Mouse (Mus musculus) testis, adult 2 months (tissue): ENCODE results near the gene Hoxa2. TPM values are rescaled to one million over a fixed set of nuclear protein-coding genes. Genes with fewer than 3 reads are reported as not detected.

Experiments used
- H3K27ac ChIP-seq: fragments of 200-500 bp; 2 replicates; pipeline ENCODE4 v1.5.1; 2012; ENCODE audit warnings: low read depth, low read length; ENCODE audit not compliant: control insufficient read depth, insufficient read depth
- H3K27me3 ChIP-seq: fragments of 200-500 bp; 2 replicates; pipeline ENCODE4 v1.6.1; 2012; ENCODE audit warnings: mild to moderate bottlenecking, low read length, moderate library complexity; ENCODE audit not compliant: control insufficient read depth, insufficient read depth
- H3K36me3 ChIP-seq: fragments of 200-500 bp; 2 replicates; pipeline ENCODE4 v1.6.1; 2012; ENCODE audit warnings: mild to moderate bottlenecking, low read length; ENCODE audit not compliant: control insufficient read depth, insufficient read depth
- H3K4me1 ChIP-seq: fragments of 200-500 bp; 2 replicates; pipeline ENCODE4 v1.6.1; 2012; ENCODE audit warnings: low read length; ENCODE audit not compliant: control insufficient read depth, insufficient read depth
- H3K4me3 ChIP-seq: fragments of 200-500 bp; 2 replicates; pipeline ENCODE4 v1.5.1; 2012; ENCODE audit warnings: low read depth, mild to moderate bottlenecking, low read length, moderate library complexity, mixed read lengths; ENCODE audit not compliant: control insufficient read depth
- CTCF ChIP-seq: fragments of 200-500 bp; IDR thresholded peaks from 2 replicates; pipeline ENCODE4 v1.5.1; 2012; ENCODE audit warnings: low read depth, mild to moderate bottlenecking, inconsistent platforms, low read length, moderate library complexity; ENCODE audit not compliant: control insufficient read depth, insufficient read depth, insufficient replicate concordance
- POLR2A ChIP-seq: fragments of 200-500 bp; IDR thresholded peaks from 2 replicates; pipeline ENCODE4 v1.6.1; 2012; ENCODE audit warnings: low read depth, mild to moderate bottlenecking, inconsistent platforms, low read length, moderate library complexity; ENCODE audit not compliant: control insufficient read depth
- polyA plus RNA-seq: library from polyadenylated mRNA; depleted of rRNA; stranded (reverse); fragments of >200 nt; gene quantifications from 2 replicates; pipeline ENCODE4 v1.2.3, GENCODE M21; 2012

The Hoxa2 gene
- polyA plus RNA-seq, 1 experiment, result 0.07 TPM

DNA sequence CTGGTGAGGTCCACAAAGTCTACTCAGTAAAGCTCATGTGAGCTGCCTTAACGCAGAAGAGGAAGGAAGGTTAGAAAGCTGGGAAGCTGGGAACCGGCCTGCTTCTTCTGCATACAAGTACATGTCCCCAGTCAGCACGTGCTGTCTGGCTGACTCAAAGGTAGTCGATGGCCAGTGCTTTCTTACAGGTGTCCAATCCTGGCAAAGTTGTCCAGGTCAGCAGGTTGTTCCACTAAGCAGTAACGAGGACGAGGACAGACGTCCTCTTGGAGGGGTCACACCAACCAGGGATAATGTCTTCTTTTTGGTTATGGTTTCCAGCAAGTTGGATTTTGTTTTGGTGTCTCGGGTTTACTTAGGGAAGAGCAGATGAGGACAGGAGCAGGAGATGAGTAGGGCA lies 25.3 kb upstream of the Hoxa2 start:
- no peak for TF ChIP-seq POLR2A
- no peak for TF ChIP-seq CTCF
- H3K4me3 ChIP-seq, result no peak overlapping the region; the same call in 1 of the 2 replicates
- no peaks in the 10 kb centered on the region for H3K36me3 ChIP-seq
- H3K27ac ChIP-seq, result peak overlapping the region; percentile 58
- no peaks in the 10 kb centered on the region for H3K27me3 ChIP-seq
- peaks cover 13% of the 10 kb centered on the region for H3K4me1 ChIP-seq

DNA sequence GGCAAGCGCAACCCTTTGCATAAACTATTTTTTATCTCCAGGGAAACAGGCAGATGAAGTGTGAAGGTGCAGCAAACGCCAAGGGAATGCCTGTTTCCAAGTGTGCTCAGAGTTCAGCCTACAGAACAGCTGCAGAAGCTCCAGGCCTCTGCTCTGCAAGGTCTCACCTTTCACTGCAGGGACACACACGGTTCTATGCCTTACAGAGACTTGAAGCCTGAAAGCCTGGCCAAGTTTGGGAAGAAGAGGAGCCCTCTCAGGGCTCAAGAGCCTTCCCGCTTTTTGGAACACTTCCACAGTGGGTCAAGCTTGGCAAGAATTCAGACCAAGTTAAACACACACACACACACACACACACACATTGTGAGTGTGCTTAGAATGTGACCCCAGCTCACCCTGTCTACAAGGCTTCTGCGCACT lies 24.6 kb upstream of the Hoxa2 start:
- Histone ChIP-seq H3K27ac (no peak overlapping the region), H3K27me3 (no peaks in the 10 kb centered on the region)

DNA sequence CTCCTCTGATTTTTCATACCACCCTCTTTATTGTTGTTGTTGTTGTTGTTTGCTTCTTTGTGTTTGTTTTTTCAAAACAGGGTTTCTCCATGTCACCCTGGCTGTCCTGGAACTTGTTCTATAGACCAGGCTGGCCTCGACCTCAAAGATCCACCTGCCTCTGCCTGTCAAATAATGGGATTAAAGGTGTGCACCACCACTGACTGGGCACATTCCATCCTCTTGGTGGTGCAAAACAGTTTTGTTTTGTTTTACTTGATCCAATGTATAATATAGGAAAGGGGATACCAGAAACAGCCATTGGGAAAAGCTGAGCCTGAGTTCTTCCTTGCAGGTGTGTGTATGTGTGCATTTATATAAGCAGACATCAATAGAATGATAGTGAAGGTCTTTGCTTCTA lies 21.9 kb upstream of the Hoxa2 start:
- Histone ChIP-seq H3K36me3 (no peaks in the 10 kb centered on the region), H3K4me3 (no peak overlapping the region), H3K27me3 (no peaks in the 10 kb centered on the region), H3K4me1 (peaks cover 6% of the 10 kb centered on the region), H3K27ac (no peak overlapping the region)
- no peak for TF ChIP-seq POLR2A
- TF ChIP-seq CTCF, result no peak

More for the DNA sequence above, 24.6 kb upstream of the Hoxa2 start:
- no peak for TF ChIP-seq CTCF
- TF ChIP-seq POLR2A, result no peak
- no peak overlapping the region for H3K4me3 ChIP-seq
- H3K36me3 ChIP-seq, result no peaks in the 10 kb centered on the region
- peaks cover 13% of the 10 kb centered on the region for H3K4me1 ChIP-seq

DNA sequence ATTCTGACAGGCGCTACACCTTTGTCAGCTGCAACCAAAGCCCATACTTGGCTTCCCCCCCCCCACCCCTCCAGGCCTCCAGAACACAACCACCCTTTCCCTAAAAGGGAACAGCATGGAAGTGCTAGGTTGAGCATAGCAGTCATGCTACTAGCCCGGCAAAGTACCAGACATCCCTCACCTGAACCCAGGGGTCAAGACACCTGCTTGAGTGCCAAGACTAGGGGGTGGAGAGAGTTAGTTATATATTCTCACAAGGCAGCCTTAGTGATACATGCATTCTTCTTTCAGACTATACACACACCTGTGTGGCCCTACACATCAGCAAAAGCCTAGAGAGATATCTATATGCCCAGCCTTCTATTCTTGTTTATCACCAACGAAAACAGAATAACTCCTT lies 21.2 kb upstream of the Hoxa2 start:
- Histone ChIP-seq H3K27ac (no peak overlapping the region), H3K36me3 (no peaks in the 10 kb centered on the region), H3K4me1 (peaks cover 6% of the 10 kb centered on the region), H3K4me3 (no peak overlapping the region), H3K27me3 (no peaks in the 10 kb centered on the region)
- no peak for TF ChIP-seq POLR2A
- TF ChIP-seq CTCF, result no peak

DNA sequence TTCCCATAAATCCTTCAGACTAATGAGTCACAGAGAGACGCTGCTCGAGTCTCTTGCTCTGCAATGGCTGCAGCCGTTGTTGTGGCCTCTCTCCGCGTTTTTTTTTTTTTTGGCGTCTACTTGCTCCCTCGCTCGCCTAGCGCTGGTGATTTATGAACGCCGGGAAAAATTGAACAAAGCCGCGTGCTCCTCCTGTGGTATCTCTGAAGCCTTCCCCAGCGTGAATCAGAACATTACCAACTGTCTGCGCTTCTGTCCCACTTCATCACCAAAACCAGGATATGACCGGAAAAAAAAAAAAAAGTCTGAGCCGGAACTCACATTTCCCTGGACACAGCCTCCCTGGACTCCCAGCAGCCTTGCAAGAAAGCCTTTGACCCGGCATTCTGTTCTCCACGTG lies 20.6 kb upstream of the Hoxa2 start:
- Histone ChIP-seq H3K27me3 (no peaks in the 10 kb centered on the region), H3K4me1 (peaks cover 3% of the 10 kb centered on the region; the same call in 1 of the 2 replicates), H3K36me3 (no peaks in the 10 kb centered on the region)

DNA sequence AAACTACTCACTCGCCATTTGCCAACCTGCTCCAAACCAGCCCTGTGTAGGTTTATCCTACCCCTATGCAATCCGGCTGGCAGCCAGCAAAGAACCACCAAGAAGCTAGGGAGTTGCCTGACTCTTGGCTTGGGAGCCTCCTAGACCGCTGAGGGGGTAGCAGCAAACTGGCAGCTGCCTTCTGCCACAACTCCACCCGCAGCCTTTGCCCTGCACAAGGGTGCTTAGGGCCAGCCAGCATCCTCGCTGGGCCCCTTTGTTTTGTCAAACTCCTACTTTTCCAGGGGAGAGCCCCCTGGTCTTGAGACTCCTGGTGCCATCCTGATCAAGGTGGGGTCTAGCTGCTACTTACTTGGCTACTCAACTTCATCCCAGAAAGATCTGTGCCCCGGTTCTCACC lies 20.0 kb upstream of the Hoxa2 start:
- TF ChIP-seq CTCF, result no peak
- TF ChIP-seq POLR2A, result no peak
- H3K27me3 ChIP-seq, result no peaks in the 10 kb centered on the region
- H3K27ac ChIP-seq, result no peak overlapping the region
- peaks cover 3% of the 10 kb centered on the region; the same call in 1 of the 2 replicates for H3K4me1 ChIP-seq
- H3K36me3 ChIP-seq, result no peaks in the 10 kb centered on the region
- H3K4me3 ChIP-seq, result no peak overlapping the region

More for the DNA sequence above, 20.6 kb upstream of the Hoxa2 start:
- TF ChIP-seq CTCF (no peak), POLR2A (no peak)
- no peak overlapping the region for H3K4me3 ChIP-seq
- H3K27ac ChIP-seq, result no peak overlapping the region

DNA sequence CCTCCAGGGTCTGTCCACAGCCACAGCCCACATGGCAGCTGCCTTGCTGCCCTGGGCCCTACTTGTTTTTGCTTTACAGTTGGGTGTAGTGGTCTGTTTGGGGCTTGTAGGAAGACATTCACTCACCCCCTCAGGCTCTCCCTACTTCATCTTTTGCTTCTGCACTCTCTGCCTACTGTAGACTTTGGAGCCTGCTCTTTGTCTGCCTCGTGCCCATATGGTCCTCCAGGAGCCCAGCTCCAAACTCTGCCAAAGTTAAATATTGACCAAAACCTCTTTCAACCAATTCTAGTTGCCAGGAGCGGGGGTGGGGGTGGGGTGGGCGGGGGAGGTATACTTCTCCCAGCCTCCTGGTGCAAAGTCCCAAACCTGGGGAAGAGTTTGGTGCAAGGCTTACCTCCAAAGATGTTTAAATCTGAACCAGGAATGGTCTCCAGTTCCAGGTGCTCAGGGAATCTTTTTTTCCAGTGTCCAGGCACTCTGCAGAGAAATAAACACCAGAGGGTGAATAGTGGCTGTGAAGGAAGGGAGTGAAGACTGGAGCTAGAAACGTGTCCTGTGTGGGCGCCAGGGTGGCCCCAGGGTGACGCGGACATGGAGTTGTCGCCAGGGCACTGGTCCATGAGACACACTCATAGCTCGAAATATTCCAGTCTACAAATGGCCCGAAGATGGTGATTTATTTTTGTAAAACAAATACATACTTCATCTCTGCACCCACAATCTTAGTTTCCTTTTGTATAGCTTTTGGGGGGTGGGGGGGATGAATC lies 18.9 kb upstream of the Hoxa2 start:
- Histone ChIP-seq H3K27me3 (no peaks in the 10 kb centered on the region), H3K4me3 (no peak overlapping the region), H3K36me3 (no peaks in the 10 kb centered on the region), H3K27ac (no peak overlapping the region), H3K4me1 (peaks cover 3% of the 10 kb centered on the region; the same call in 1 of the 2 replicates)
- TF ChIP-seq POLR2A (no peak), CTCF (no peak)

DNA sequence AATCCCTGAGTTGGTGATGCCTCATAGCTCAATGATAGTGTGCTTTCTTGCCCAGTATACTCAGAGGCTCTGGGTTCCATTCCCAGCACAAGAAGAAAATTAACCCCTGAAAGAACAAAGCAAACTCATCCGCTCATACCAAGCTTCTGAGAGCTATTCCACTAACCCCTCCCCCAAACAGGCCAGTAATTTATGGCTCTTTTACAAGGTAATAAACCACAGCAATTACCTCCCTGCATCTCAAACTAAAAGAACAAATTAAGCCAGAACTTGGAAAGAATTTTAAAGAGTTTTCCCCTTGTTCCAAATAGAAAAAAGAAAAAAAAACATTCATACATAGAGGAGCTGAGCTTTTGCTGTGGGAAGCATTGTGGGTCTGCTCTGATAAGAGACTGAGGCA lies 18.2 kb upstream of the Hoxa2 start:
- no peaks in the 10 kb centered on the region for H3K36me3 ChIP-seq
- H3K27me3 ChIP-seq, result no peaks in the 10 kb centered on the region
- H3K4me3 ChIP-seq, result no peak overlapping the region
- TF ChIP-seq POLR2A (no peak), CTCF (no peak)
- H3K4me1 ChIP-seq, result peaks cover 3% of the 10 kb centered on the region; the same call in 1 of the 2 replicates
- no peak overlapping the region for H3K27ac ChIP-seq
